Mouse (Mus musculus) midbrain, postnatal 0 days (tissue): ENCODE data around the gene Adcy4. TPM values are rescaled to one million over a fixed set of nuclear protein-coding genes. Genes with fewer than 3 reads are reported as not detected.

Source experiments
- ATAC-seq: fragments of 200-750 bp; cut with Nextera tagmentation; 2 replicates; pipeline ENCODE4 v1.8.0; 2017; ENCODE audit warnings: moderate number of reproducible peaks, mild to moderate bottlenecking, moderate TSS enrichment, moderate library complexity; ENCODE audit not compliant: low FRiP score
- DNase-seq: peaks from one replicate; pipeline ENCODE4 v3.0.0-alpha.2; 2015; ENCODE audit warnings: low spot score
- H3K27ac ChIP-seq: fragments of 300-500 bp; sonication (generic); 2 replicates; pipeline ENCODE4 v1.5.1; 2014; ENCODE audit warnings: low read depth, mild to moderate bottlenecking, low read length, mixed read lengths
- H3K27me3 ChIP-seq: fragments of 300-500 bp; sonication (generic); 2 replicates; pipeline ENCODE4 v1.6.1; 2014; ENCODE audit warnings: low read length, control low read depth, mixed read lengths; ENCODE audit not compliant: insufficient read depth
- H3K36me3 ChIP-seq: fragments of 300-500 bp; sonication (generic); 2 replicates; pipeline ENCODE4 v1.6.1; 2014; ENCODE audit warnings: low read length, control low read depth, mixed read lengths; ENCODE audit not compliant: insufficient read depth
- H3K4me1 ChIP-seq: fragments of 300-500 bp; sonication (generic); 2 replicates; pipeline ENCODE4 v1.6.1; 2014; ENCODE audit warnings: mild to moderate bottlenecking, control low read depth, antibody characterized with exemption, low read length, mixed read lengths; ENCODE audit not compliant: insufficient read depth
- H3K4me2 ChIP-seq: fragments of 300-500 bp; sonication (generic); 2 replicates; pipeline ENCODE4 v1.6.1; 2014; ENCODE audit warnings: low read depth, mild to moderate bottlenecking, low read length, mixed read lengths; ENCODE audit not compliant: poor library complexity, severe bottlenecking
- H3K4me3 ChIP-seq: fragments of 300-500 bp; sonication (generic); 2 replicates; pipeline ENCODE4 v1.5.1; 2014; ENCODE audit warnings: low read depth, mild to moderate bottlenecking, low read length, moderate library complexity
- H3K9ac ChIP-seq: fragments of 300-500 bp; sonication (generic); replicated peaks from 2 replicates; pipeline ENCODE4 v1.6.1; 2014; ENCODE audit warnings: mild to moderate bottlenecking, low read length, moderate library complexity, mixed read lengths; ENCODE audit not compliant: poor library complexity, severe bottlenecking
- H3K9me3 ChIP-seq: fragments of 300-500 bp; sonication (generic); 2 replicates; pipeline ENCODE4 v1.6.1; 2016; ENCODE audit warnings: low read length, control low read depth
- CTCF ChIP-seq: IDR thresholded peaks from 2 replicates; pipeline ENCODE4 v1.5.1; 2016; ENCODE audit warnings: antibody characterized with exemption, mild to moderate bottlenecking
- WGBS: fragments of 180-500 bp; shearing (Covaris S2); extraction: QIAGEN DNeasy Blood & Tissue Kit; methylation state at CpG from one replicate; pipeline ENCODE4 v1.1.7; 2014; 5-methylcytosine and 5-hydroxymethylcytosine counted together
- polyA plus RNA-seq: library from polyadenylated mRNA; unstranded; fragments of >200 nt; fragmentation: Nextera tagmentation; extraction: Ambion mirVana; gene quantifications from 2 replicates; pipeline ENCODE4 v1.2.1, GENCODE M21; 2015
- total RNA-seq: library from RNA; depleted of rRNA; stranded (reverse); fragments of >200 nt; gene quantifications from 2 replicates; pipeline ENCODE4 v1.2.3, GENCODE M21; 2014

The Adcy4 gene
- total and polyA plus RNA-seq, 2 experiments from 2014 or later = 1.7 to 3.6 TPM

DNA sequence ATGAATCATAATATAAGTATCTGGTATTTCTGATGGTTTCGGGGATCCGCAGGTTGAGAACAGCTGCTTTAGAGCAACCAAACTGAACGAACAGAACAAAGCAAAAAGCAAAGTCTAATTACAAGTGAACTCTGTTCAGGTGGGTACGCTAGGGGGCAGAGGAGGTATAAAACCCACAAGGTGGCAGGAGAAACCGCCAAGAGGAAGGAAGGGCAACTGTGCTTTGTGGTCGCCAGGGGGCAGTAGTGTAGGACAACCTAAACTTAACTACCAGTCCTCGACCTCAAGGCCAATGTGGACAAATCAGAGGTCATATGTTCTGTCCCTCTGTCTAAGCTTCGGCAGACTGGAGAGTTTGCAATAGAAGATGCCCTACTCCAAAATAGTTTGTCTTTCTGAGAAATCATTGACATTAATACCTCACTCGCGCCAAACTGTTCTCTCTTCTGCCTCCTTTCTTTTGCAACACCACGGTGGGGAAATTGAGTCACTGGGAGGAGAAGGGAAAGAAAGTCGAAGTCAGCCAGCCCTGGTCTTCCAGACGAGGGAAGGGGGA, 38.6 kb upstream of the Adcy4 start:
- peak overlapping the region; percentile 58 for H3K4me3 ChIP-seq
- no peaks in the 10 kb centered on the region for H3K9me3 ChIP-seq
- ATAC-seq (no peak), DNase-seq (peak; percentile 85)
- H3K27ac ChIP-seq = no peak overlapping the region
- peak overlapping the region; percentile 98 for H3K4me2 ChIP-seq
- no peaks in the 10 kb centered on the region for H3K36me3 ChIP-seq
- peaks cover 15% of the 10 kb centered on the region; the same call in 1 of the 2 replicates for H3K27me3 ChIP-seq
- peak overlapping the region; percentile 61; the same call in 1 of the 2 replicates for H3K9ac ChIP-seq
- TF ChIP-seq CTCF = peak; percentile 95
- WGBS = 6% methylated on average over 13 of the region's 13 CpGs
- peaks cover 19% of the 10 kb centered on the region; the same call in 1 of the 2 replicates for H3K4me1 ChIP-seq

GRCm38 (mm10) chr14:55820576-55820975, 36.7 kb upstream of the Adcy4 start:
- DNase-seq (no peak), ATAC-seq (no peak)
- Histone ChIP-seq H3K9ac (no peak overlapping the region), H3K27me3 (0 out of 2 replicates have a peak, but pooled peaks cover 9% of the 10 kb centered on the region), H3K9me3 (no peaks in the 10 kb centered on the region), H3K4me1 (peaks cover 14% of the 10 kb centered on the region; the same call in 1 of the 2 replicates), H3K27ac (no peak overlapping the region), H3K4me2 (no peak overlapping the region), H3K36me3 (no peaks in the 10 kb centered on the region), H3K4me3 (no peak overlapping the region)
- TF ChIP-seq CTCF = no peak
- WGBS = 85% methylated on average over 9 of the region's 9 CpGs

DNA sequence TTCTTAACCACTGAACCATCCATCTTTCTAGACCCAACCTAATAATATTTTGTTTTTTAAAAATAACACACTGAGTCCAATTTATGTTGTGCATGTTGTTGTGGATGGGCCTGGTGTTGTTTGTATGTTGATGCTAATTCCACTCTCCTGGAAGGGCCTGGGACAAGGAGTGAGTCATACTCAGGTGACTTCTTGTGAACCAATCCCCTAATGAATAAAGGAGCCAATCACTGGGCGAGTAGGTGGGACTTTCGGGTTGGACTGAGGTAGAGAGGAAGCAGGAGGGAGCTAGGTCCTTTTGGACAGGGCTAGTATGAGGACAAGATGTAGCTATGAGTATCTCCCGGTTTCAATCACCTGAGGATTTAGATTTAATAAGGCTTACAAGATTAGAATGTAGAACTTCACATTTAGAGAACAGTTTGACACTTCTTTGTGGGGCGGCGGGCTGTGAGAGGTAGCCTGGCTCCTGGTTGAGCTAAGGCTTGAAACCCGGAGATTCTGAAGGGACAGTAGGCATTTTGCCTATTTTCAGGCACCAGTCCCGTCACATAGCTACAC, 36.0 kb upstream of the Adcy4 start:
- no peak for TF ChIP-seq CTCF
- Histone ChIP-seq H3K36me3 (no peaks in the 10 kb centered on the region), H3K4me2 (no peak overlapping the region), H3K9ac (no peak overlapping the region), H3K27me3 (0 out of 2 replicates have a peak, but pooled peaks cover 7% of the 10 kb centered on the region), H3K4me1 (peaks cover 7% of the 10 kb centered on the region; the same call in 1 of the 2 replicates), H3K4me3 (no peak overlapping the region), H3K9me3 (no peaks in the 10 kb centered on the region), H3K27ac (no peak overlapping the region)
- WGBS = 80% methylated on average over 7 of the region's 7 CpGs
- DNase-seq = no peak
- ATAC-seq = no peak

- Histone ChIP-seq H3K4me3 (peak overlapping the region; percentile 41), H3K4me2 (peak overlapping the region; percentile 49), H3K9ac (peak overlapping the region; percentile 9; the same call in 1 of the 2 replicates), H3K36me3 (no peaks in the 10 kb centered on the region), H3K27ac (peak overlapping the region; percentile 51; the same call in 1 of the 2 replicates), H3K9me3 (no peaks in the 10 kb centered on the region), H3K4me1 (no peaks in the 10 kb centered on the region), H3K27me3 (no peaks in the 10 kb centered on the region)
- 16% methylated on average over 17 of the region's 17 CpGs for WGBS
- DNase-seq (peak; percentile 72), ATAC-seq (peak; percentile 76)
- no peak for TF ChIP-seq CTCF
Observed at GRCm38 (mm10) chr14:55815310-55815751, 31.4 kb upstream of the Adcy4 start.

GRCm38 (mm10) chr14:55814885-55815284, 31.0 kb upstream of the Adcy4 start:
- peak; percentile 91 for DNase-seq
- 32% methylated on average over 16 of the region's 16 CpGs for WGBS
- H3K4me1 ChIP-seq = no peaks in the 10 kb centered on the region
- H3K9ac ChIP-seq = peak overlapping the region; percentile 9; the same call in 1 of the 2 replicates
- H3K27me3 ChIP-seq = no peaks in the 10 kb centered on the region
- peak overlapping the region; percentile 41 for H3K4me3 ChIP-seq
- H3K27ac ChIP-seq = peak overlapping the region; percentile 51; the same call in 1 of the 2 replicates
- no peak for TF ChIP-seq CTCF
- no peaks in the 10 kb centered on the region for H3K36me3 ChIP-seq
- H3K4me2 ChIP-seq = peak overlapping the region; percentile 49
- H3K9me3 ChIP-seq = no peaks in the 10 kb centered on the region
- ATAC-seq = peak; percentile 88
